Mouse (Mus musculus): ENCODE measurements around the gene Ubtd2. TPM values are rescaled to one million over a fixed set of nuclear protein-coding genes. Genes with fewer than 3 reads are reported as not detected.
A peak's percentile ranks its signal among the peaks of the same experiment; 100 is the strongest.

Ubtd2 gene
- polyA plus RNA-seq, 1 experiment = 0.96 TPM

GRCm38 (mm10) chr11:32435410-32436060 is 19.6 kb upstream of the Ubtd2 start:
- Histone ChIP-seq H3K27me3 (replicated peaks) (peaks cover 9% of the 10 kb centered on the region), H3K36me3 (replicated peaks; ENCODE audit: low read length) (no peaks in the 10 kb centered on the region), H3K4me3 (replicated peaks) (no peak overlapping the region), H3K4me1 (no peaks in the 10 kb centered on the region; the same call in 1 of the 2 replicates), H3K9me3 (peaks cover 15% of the 10 kb centered on the region)
- TF ChIP-seq GATA1 (IDR thresholded peaks at IDR 0.05; ENCODE audit: borderline replicate concordance, low read length) (no peak), FLI1 (IDR thresholded peaks at IDR 0.05; ENCODE audit: low read length) (no peak)

- H3K27me3 ChIP-seq (replicated peaks) = peaks cover 7% of the 10 kb centered on the region
- no peak for TF ChIP-seq FLI1 (IDR thresholded peaks at IDR 0.05; ENCODE audit: low read length)
- no peak for TF ChIP-seq GATA1 (IDR thresholded peaks at IDR 0.05; ENCODE audit: borderline replicate concordance, low read length)
- peaks cover 10% of the 10 kb centered on the region for H3K4me1 ChIP-seq
- no peak overlapping the region for H3K4me3 ChIP-seq (replicated peaks)
- peaks cover 28% of the 10 kb centered on the region for H3K9me3 ChIP-seq
- H3K36me3 ChIP-seq (replicated peaks; ENCODE audit: low read length) = no peaks in the 10 kb centered on the region
These were observed 12.6 kb upstream of the Ubtd2 start for GRCm38 (mm10) chr11:32442576-32442975.

GRCm38 (mm10) chr11:32444266-32444665 is 10.9 kb upstream of the Ubtd2 start:
- H3K36me3 ChIP-seq (replicated peaks; ENCODE audit: low read length) = no peaks in the 10 kb centered on the region
- H3K9me3 ChIP-seq = peaks cover 22% of the 10 kb centered on the region
- TF ChIP-seq GATA1 (IDR thresholded peaks at IDR 0.05; ENCODE audit: borderline replicate concordance, low read length) = no peak
- peaks cover 7% of the 10 kb centered on the region for H3K27me3 ChIP-seq (replicated peaks)
- H3K4me3 ChIP-seq (replicated peaks) = no peak overlapping the region
- peaks cover 10% of the 10 kb centered on the region for H3K4me1 ChIP-seq

GRCm38 (mm10) chr11:32445135-32445534 is 10.0 kb upstream of the Ubtd2 start:
- Histone ChIP-seq H3K4me1 (peaks cover 16% of the 10 kb centered on the region), H3K36me3 (replicated peaks; ENCODE audit: low read length) (no peaks in the 10 kb centered on the region), H3K4me3 (replicated peaks) (no peak overlapping the region), H3K9me3 (peaks cover 15% of the 10 kb centered on the region), H3K27me3 (replicated peaks) (peaks cover 7% of the 10 kb centered on the region)
- no peak for TF ChIP-seq GATA1 (IDR thresholded peaks at IDR 0.05; ENCODE audit: borderline replicate concordance, low read length)
- TF ChIP-seq FLI1 (IDR thresholded peaks at IDR 0.05; ENCODE audit: low read length) = no peak

GRCm38 (mm10) chr11:32445637-32446226 is 9.4 kb upstream of the Ubtd2 start:
- no peaks in the 10 kb centered on the region for H3K36me3 ChIP-seq (replicated peaks; ENCODE audit: low read length)
- peaks cover 11% of the 10 kb centered on the region for H3K9me3 ChIP-seq
- no peak overlapping the region for H3K4me3 ChIP-seq (replicated peaks)
- H3K27me3 ChIP-seq (replicated peaks) = peaks cover 9% of the 10 kb centered on the region
- TF ChIP-seq GATA1 (IDR thresholded peaks at IDR 0.05; ENCODE audit: borderline replicate concordance, low read length) (peak; percentile 59; the same call in 1 of the 3 replicates), FLI1 (IDR thresholded peaks at IDR 0.05; ENCODE audit: low read length) (0 out of 2 replicates have a peak, but pooled peaks have one; percentile 36)
- H3K4me1 ChIP-seq = peaks cover 20% of the 10 kb centered on the region

GRCm38 (mm10) chr11:32450216-32450615 is 5.0 kb upstream of the Ubtd2 start:
- Histone ChIP-seq H3K9me3 (no peaks in the 10 kb centered on the region), H3K4me1 (peaks cover 30% of the 10 kb centered on the region), H3K4me3 (replicated peaks) (peak overlapping the region; percentile 82), H3K36me3 (replicated peaks; ENCODE audit: low read length) (no peaks in the 10 kb centered on the region), H3K27me3 (replicated peaks) (peaks cover 14% of the 10 kb centered on the region)
- no peak for TF ChIP-seq FLI1 (IDR thresholded peaks at IDR 0.05; ENCODE audit: low read length)
- no peak for TF ChIP-seq GATA1 (IDR thresholded peaks at IDR 0.05; ENCODE audit: borderline replicate concordance, low read length)

GRCm38 (mm10) chr11:32451306-32451705 is 3.9 kb upstream of the Ubtd2 start:
- Histone ChIP-seq H3K9me3 (no peaks in the 10 kb centered on the region), H3K4me3 (replicated peaks) (no peak overlapping the region), H3K27me3 (replicated peaks) (peaks cover 20% of the 10 kb centered on the region), H3K36me3 (replicated peaks; ENCODE audit: low read length) (no peaks in the 10 kb centered on the region), H3K4me1 (peaks cover 27% of the 10 kb centered on the region)
- TF ChIP-seq FLI1 (IDR thresholded peaks at IDR 0.05; ENCODE audit: low read length) (no peak), GATA1 (IDR thresholded peaks at IDR 0.05; ENCODE audit: borderline replicate concordance, low read length) (no peak)

- Histone ChIP-seq H3K36me3 (replicated peaks; ENCODE audit: low read length) (no peaks in the 10 kb centered on the region), H3K4me3 (replicated peaks) (no peak overlapping the region), H3K4me1 (peaks cover 30% of the 10 kb centered on the region), H3K9me3 (no peaks in the 10 kb centered on the region), H3K27me3 (replicated peaks) (peaks cover 22% of the 10 kb centered on the region)
- TF ChIP-seq GATA1 (IDR thresholded peaks at IDR 0.05; ENCODE audit: borderline replicate concordance, low read length) = no peak
- TF ChIP-seq FLI1 (IDR thresholded peaks at IDR 0.05; ENCODE audit: low read length) = no peak
These were observed 2.4 kb upstream of the Ubtd2 start for GRCm38 (mm10) chr11:32452745-32453144.

- peaks cover 30% of the 10 kb centered on the region for H3K4me1 ChIP-seq
- H3K36me3 ChIP-seq (replicated peaks; ENCODE audit: low read length) = no peaks in the 10 kb centered on the region
- TF ChIP-seq GATA1 (IDR thresholded peaks at IDR 0.05; ENCODE audit: borderline replicate concordance, low read length) = no peak
- no peak for TF ChIP-seq FLI1 (IDR thresholded peaks at IDR 0.05; ENCODE audit: low read length)
- H3K27me3 ChIP-seq (replicated peaks) = peaks cover 22% of the 10 kb centered on the region
- no peak overlapping the region for H3K4me3 ChIP-seq (replicated peaks)
- H3K9me3 ChIP-seq = no peaks in the 10 kb centered on the region
These were observed 1.7 kb upstream of the Ubtd2 start for GRCm38 (mm10) chr11:32453353-32453915.

GRCm38 (mm10) chr11:32454231-32454799 is 855 bp upstream of the Ubtd2 start:
- H3K4me1 ChIP-seq = peaks cover 30% of the 10 kb centered on the region
- peaks cover 22% of the 10 kb centered on the region for H3K27me3 ChIP-seq (replicated peaks)
- peak overlapping the region; percentile 95 for H3K4me3 ChIP-seq (replicated peaks)
- TF ChIP-seq GATA1 (IDR thresholded peaks at IDR 0.05; ENCODE audit: borderline replicate concordance, low read length) = no peak
- TF ChIP-seq FLI1 (IDR thresholded peaks at IDR 0.05; ENCODE audit: low read length) = no peak
- H3K36me3 ChIP-seq (replicated peaks; ENCODE audit: low read length) = no peaks in the 10 kb centered on the region
- H3K9me3 ChIP-seq = no peaks in the 10 kb centered on the region

All from megakaryocyte, embryonic 14.5 days (primary cell).